Mouse (Mus musculus) midbrain, embryonic 12.5 days (tissue): ENCODE results near the gene Ldlrap1. TPM values are rescaled to one million over a fixed set of nuclear protein-coding genes. Genes with fewer than 3 reads are reported as not detected.
A peak's percentile ranks its signal among the peaks of the same experiment; 100 is the strongest.

ENCODE experiments used
- ATAC-seq: fragments of 200-750 bp; cut with Nextera tagmentation; 2 replicates; pipeline ENCODE4 v1.8.0; 2017; ENCODE audit warnings: low read depth, moderate TSS enrichment, moderate library complexity; ENCODE audit not compliant: low FRiP score
- H3K27ac ChIP-seq: fragments of 300-500 bp; sonication (generic); replicated peaks from 2 replicates; pipeline ENCODE4 v1.5.1; 2016; ENCODE audit warnings: mild to moderate bottlenecking
- H3K27me3 ChIP-seq: fragments of 300-500 bp; sonication (generic); 2 replicates; pipeline ENCODE4 v1.6.1; 2016; ENCODE audit warnings: mild to moderate bottlenecking
- H3K36me3 ChIP-seq: fragments of 300-500 bp; sonication (generic); 2 replicates; pipeline ENCODE4 v1.6.1; 2016
- H3K4me1 ChIP-seq: fragments of 300-500 bp; sonication (generic); 2 replicates; pipeline ENCODE4 v1.6.1; 2016
- H3K4me2 ChIP-seq: fragments of 300-500 bp; sonication (generic); replicated peaks from 2 replicates; pipeline ENCODE4 v1.6.1; 2016; ENCODE audit warnings: mild to moderate bottlenecking, moderate library complexity
- H3K4me3 ChIP-seq: fragments of 300-500 bp; sonication (generic); 2 replicates; pipeline ENCODE4 v1.5.1; 2016; ENCODE audit warnings: mild to moderate bottlenecking
- H3K9ac ChIP-seq: fragments of 300-500 bp; sonication (generic); replicated peaks from 2 replicates; pipeline ENCODE4 v1.6.1; 2016; ENCODE audit warnings: mild to moderate bottlenecking, moderate library complexity
- H3K9me3 ChIP-seq: fragments of 300-500 bp; sonication (generic); 2 replicates; pipeline ENCODE4 v1.6.1; 2016; ENCODE audit warnings: mild to moderate bottlenecking
- WGBS: fragments of 180-500 bp; shearing (Covaris S2); methylation state at CpG from one replicate; pipeline ENCODE4 v1.1.7; 2016; 5-methylcytosine and 5-hydroxymethylcytosine counted together
- polyA plus RNA-seq: library from polyadenylated mRNA; unstranded; fragments of >200 nt; fragmentation: Nextera tagmentation; extraction: Ambion mirVana; gene quantifications from 2 replicates; pipeline ENCODE4 v1.2.1, GENCODE M21; 2016

The Ldlrap1 gene
- polyA plus RNA-seq, 1 experiment from 2014 or later = 6.0 TPM

GRCm38 (mm10) chr4:134756953-134757352 lies 10.9 kb downstream of the Ldlrap1 start:
- Histone ChIP-seq H3K4me1 (peaks cover 23% of the 10 kb centered on the region), H3K9ac (no peak overlapping the region)

GRCm38 (mm10) chr4:134754941-134755340 lies 12.9 kb downstream of the Ldlrap1 start:
- H3K27ac ChIP-seq = no peak overlapping the region
- ATAC-seq = no peak
- H3K9me3 ChIP-seq = no peaks in the 10 kb centered on the region
- no peak overlapping the region for H3K4me2 ChIP-seq
- peaks cover 23% of the 10 kb centered on the region for H3K4me1 ChIP-seq
- WGBS = 84% methylated on average over 13 of the region's 13 CpGs
- peaks cover 3% of the 10 kb centered on the region; the same call in 1 of the 2 replicates for H3K27me3 ChIP-seq
- H3K4me3 ChIP-seq = no peak overlapping the region
- H3K36me3 ChIP-seq = no peaks in the 10 kb centered on the region
- H3K9ac ChIP-seq = no peak overlapping the region

More at GRCm38 (mm10) chr4:134756953-134757352, 10.9 kb downstream of the Ldlrap1 start:
- H3K4me2 ChIP-seq = no peak overlapping the region
- H3K27ac ChIP-seq = no peak overlapping the region
- no peak for ATAC-seq
- no peak overlapping the region for H3K4me3 ChIP-seq
- H3K9me3 ChIP-seq = no peaks in the 10 kb centered on the region
- no peaks in the 10 kb centered on the region for H3K36me3 ChIP-seq
- WGBS = 86% methylated on average over 7 of the region's 7 CpGs
- H3K27me3 ChIP-seq = peaks cover 3% of the 10 kb centered on the region; the same call in 1 of the 2 replicates

- Histone ChIP-seq H3K4me1 (peaks cover 23% of the 10 kb centered on the region), H3K36me3 (no peaks in the 10 kb centered on the region), H3K27me3 (peaks cover 3% of the 10 kb centered on the region; the same call in 1 of the 2 replicates), H3K27ac (0 out of 2 replicates have a peak overlapping the region, but pooled peaks have one; percentile 11), H3K4me3 (no peak overlapping the region), H3K9ac (no peak overlapping the region), H3K9me3 (no peaks in the 10 kb centered on the region), H3K4me2 (no peak overlapping the region)
- no peak for ATAC-seq
- WGBS = 49% methylated on average over 10 of the region's 10 CpGs
Observed at GRCm38 (mm10) chr4:134754371-134754770, 13.5 kb downstream of the Ldlrap1 start.

GRCm38 (mm10) chr4:134753516-134754261 lies 14.1 kb downstream of the Ldlrap1 start:
- Histone ChIP-seq H3K27me3 (peaks cover 3% of the 10 kb centered on the region; the same call in 1 of the 2 replicates), H3K36me3 (0 out of 2 replicates have a peak, but pooled peaks cover 2% of the 10 kb centered on the region), H3K27ac (peak overlapping the region; percentile 11; the same call in 1 of the 2 replicates), H3K9ac (no peak overlapping the region), H3K4me1 (peaks cover 23% of the 10 kb centered on the region), H3K4me3 (no peak overlapping the region), H3K4me2 (no peak overlapping the region), H3K9me3 (no peaks in the 10 kb centered on the region)
- 22% methylated on average over 17 of the region's 17 CpGs for WGBS
- no peak for ATAC-seq

- no peak overlapping the region for H3K27ac ChIP-seq
- peaks cover 3% of the 10 kb centered on the region; the same call in 1 of the 2 replicates for H3K27me3 ChIP-seq
Observed at GRCm38 (mm10) chr4:134752911-134753426, 14.9 kb downstream of the Ldlrap1 start.

GRCm38 (mm10) chr4:134751682-134752380 lies 16.0 kb downstream of the Ldlrap1 start:
- 0 out of 2 replicates have a peak, but pooled peaks cover 3% of the 10 kb centered on the region for H3K36me3 ChIP-seq
- no peak overlapping the region for H3K4me3 ChIP-seq
- H3K9ac ChIP-seq = no peak overlapping the region
- H3K27me3 ChIP-seq = peaks cover 3% of the 10 kb centered on the region; the same call in 1 of the 2 replicates
- no peaks in the 10 kb centered on the region for H3K9me3 ChIP-seq
- ATAC-seq = no peak
- H3K4me2 ChIP-seq = no peak overlapping the region
- 90% methylated on average over 18 of the region's 18 CpGs for WGBS
- H3K27ac ChIP-seq = no peak overlapping the region
- peaks cover 23% of the 10 kb centered on the region for H3K4me1 ChIP-seq

More at GRCm38 (mm10) chr4:134752911-134753426, 14.9 kb downstream of the Ldlrap1 start:
- Histone ChIP-seq H3K9me3 (no peaks in the 10 kb centered on the region), H3K4me1 (peaks cover 23% of the 10 kb centered on the region), H3K9ac (no peak overlapping the region), H3K4me3 (no peak overlapping the region), H3K36me3 (0 out of 2 replicates have a peak, but pooled peaks cover 3% of the 10 kb centered on the region), H3K4me2 (no peak overlapping the region)
- WGBS = 40% methylated on average over 11 of the region's 11 CpGs
- ATAC-seq = no peak

- H3K27ac ChIP-seq = no peak overlapping the region
- no peak overlapping the region for H3K9ac ChIP-seq
- no peak overlapping the region for H3K4me2 ChIP-seq
- no peak for ATAC-seq
- H3K36me3 ChIP-seq = 0 out of 2 replicates have a peak, but pooled peaks cover 3% of the 10 kb centered on the region
- H3K4me3 ChIP-seq = no peak overlapping the region
- peaks cover 3% of the 10 kb centered on the region; the same call in 1 of the 2 replicates for H3K27me3 ChIP-seq
- peaks cover 23% of the 10 kb centered on the region for H3K4me1 ChIP-seq
- WGBS = 86% methylated on average over 6 of the region's 6 CpGs
- no peaks in the 10 kb centered on the region for H3K9me3 ChIP-seq
Observed at GRCm38 (mm10) chr4:134750825-134751224, 17.0 kb downstream of the Ldlrap1 start.

GRCm38 (mm10) chr4:134750263-134750662 lies 17.6 kb downstream of the Ldlrap1 start:
- no peak overlapping the region for H3K9ac ChIP-seq
- H3K4me1 ChIP-seq = peaks cover 23% of the 10 kb centered on the region
- no peaks in the 10 kb centered on the region for H3K9me3 ChIP-seq
- ATAC-seq = no peak
- H3K27me3 ChIP-seq = peaks cover 2% of the 10 kb centered on the region; the same call in 1 of the 2 replicates
- H3K4me3 ChIP-seq = no peak overlapping the region
- H3K36me3 ChIP-seq = 0 out of 2 replicates have a peak, but pooled peaks cover 3% of the 10 kb centered on the region
- H3K27ac ChIP-seq = no peak overlapping the region
- 86% methylated on average over 5 of the region's 5 CpGs for WGBS
- H3K4me2 ChIP-seq = no peak overlapping the region

GRCm38 (mm10) chr4:134749301-134750030 lies 18.4 kb downstream of the Ldlrap1 start:
- Histone ChIP-seq H3K4me2 (no peak overlapping the region), H3K4me1 (peaks cover 17% of the 10 kb centered on the region), H3K9me3 (no peaks in the 10 kb centered on the region), H3K9ac (no peak overlapping the region), H3K27ac (no peak overlapping the region), H3K27me3 (no peaks in the 10 kb centered on the region; the same call in 1 of the 2 replicates), H3K4me3 (no peak overlapping the region), H3K36me3 (0 out of 2 replicates have a peak, but pooled peaks cover 3% of the 10 kb centered on the region)
- 68% methylated on average over 21 of the region's 21 CpGs for WGBS
- no peak for ATAC-seq

- ATAC-seq = no peak
- Histone ChIP-seq H3K36me3 (0 out of 2 replicates have a peak, but pooled peaks cover 3% of the 10 kb centered on the region), H3K27ac (no peak overlapping the region), H3K9me3 (no peaks in the 10 kb centered on the region), H3K4me1 (peaks cover 9% of the 10 kb centered on the region; the same call in 1 of the 2 replicates), H3K4me3 (no peak overlapping the region), H3K27me3 (0 out of 2 replicates have a peak, but pooled peaks cover 9% of the 10 kb centered on the region), H3K4me2 (no peak overlapping the region), H3K9ac (no peak overlapping the region)
- WGBS = 84% methylated on average over 16 of the region's 16 CpGs
Observed at GRCm38 (mm10) chr4:134745900-134746661, 21.7 kb downstream of the Ldlrap1 start.
